Mouse (Mus musculus) MEL (cell line): Measurements from ENCODE around the gene Zfp764. TPM values are rescaled to one million over a fixed set of nuclear protein-coding genes. Genes with fewer than 3 reads are reported as not detected.

Experiments
- DNase-seq: peaks from one replicate; pipeline ENCODE4 v3.0.0; 2011; ENCODE audit warnings: low read depth, low spot score
- H3K27ac ChIP-seq: 2 replicates; pipeline ENCODE4 v1.5.1; 2012; ENCODE audit warnings: low read depth, mild to moderate bottlenecking, control low read depth, low read length, moderate library complexity; ENCODE audit not compliant: control insufficient read depth
- H3K27me3 ChIP-seq, 2 experiments: fragments of 150-350 bp in 1 of 2; sonication (generic) in 1 of 2; 2 replicates each; pipeline ENCODE4 v1.6.1; 2012; ENCODE audit warnings: low read length in 2 of 2, mild to moderate bottlenecking in 2 of 2, improper control_type of control experiment in 1 of 2, moderate library complexity in 1 of 2; ENCODE audit not compliant: insufficient read depth in 2 of 2, control insufficient read depth in 1 of 2
- H3K36me3 ChIP-seq, 2 experiments: 2 replicates each; pipeline ENCODE4 v1.6.1; 2012 to 2014; ENCODE audit warnings: low read length in 2 of 2, improper control_type of control experiment in 1 of 2, inconsistent platforms in 1 of 2, mild to moderate bottlenecking in 1 of 2; ENCODE audit not compliant: insufficient read depth in 2 of 2, control insufficient read depth in 1 of 2
- H3K4me1 ChIP-seq, 2 experiments: fragments of 150-350 bp in 1 of 2; sonication (generic) in 1 of 2; 2 replicates each; pipeline ENCODE4 v1.6.1; 2012; ENCODE audit warnings: low read length in 2 of 2, improper control_type of control experiment in 1 of 2, mild to moderate bottlenecking in 1 of 2; ENCODE audit not compliant: insufficient read depth in 2 of 2, control insufficient read depth in 1 of 2
- H3K4me3 ChIP-seq, 2 experiments: fragments of 150-350 bp in 1 of 2; sonication (generic) in 1 of 2; 2 replicates each; pipeline ENCODE4 v1.5.1; 2012; ENCODE audit warnings: low read depth in 2 of 2, low read length in 2 of 2, mild to moderate bottlenecking in 2 of 2, moderate library complexity in 2 of 2, control low read depth in 1 of 2, improper control_type of control experiment in 1 of 2; ENCODE audit not compliant: control insufficient read depth in 1 of 2, insufficient read depth in 1 of 2
- H3K79me2 ChIP-seq: 2 replicates; pipeline ENCODE4 v1.6.1; 2012; ENCODE audit warnings: mild to moderate bottlenecking, low read length, moderate library complexity; ENCODE audit not compliant: control insufficient read depth, poor library complexity, insufficient read depth
- H3K9ac ChIP-seq: 2 replicates; pipeline ENCODE4 v1.6.1; 2012; ENCODE audit warnings: low read depth, mild to moderate bottlenecking, control low read depth, low read length, moderate library complexity; ENCODE audit not compliant: control insufficient read depth, poor library complexity, severe bottlenecking
- H3K9me3 ChIP-seq: fragments of 150-350 bp; sonication (generic); replicated peaks from 2 replicates; pipeline ENCODE4 v1.6.1; 2012; ENCODE audit warnings: mild to moderate bottlenecking, low read length, improper control_type of control experiment, moderate library complexity; ENCODE audit not compliant: insufficient read depth
- CHD1 ChIP-seq: IDR thresholded peaks from 2 replicates; pipeline ENCODE4 v1.6.1; 2012; ENCODE audit warnings: low read depth, mild to moderate bottlenecking, inconsistent platforms, low read length, improper control_type of control experiment
- CHD2 ChIP-seq: IDR thresholded peaks from 2 replicates; pipeline ENCODE4 v1.6.1; 2011; ENCODE audit warnings: low read length, improper control_type of control experiment
- E2F4 ChIP-seq: IDR thresholded peaks from 2 replicates; pipeline ENCODE4 v1.6.1; 2011; ENCODE audit warnings: low read depth, low read length, improper control_type of control experiment, borderline replicate concordance
- EP300 ChIP-seq, 2 experiments: IDR thresholded peaks; 2 replicates each; pipeline ENCODE4 v1.6.1; 2011; ENCODE audit warnings: improper control_type of control experiment in 2 of 2, low read length in 2 of 2, low read depth in 1 of 2, mild to moderate bottlenecking in 1 of 2
- GABPA ChIP-seq: IDR thresholded peaks from 2 replicates; pipeline ENCODE4 v1.6.1; 2012; ENCODE audit warnings: low read depth, mild to moderate bottlenecking, inconsistent platforms, low read length, improper control_type of control experiment, moderate library complexity
- GATA1 ChIP-seq: IDR thresholded peaks from 2 replicates; pipeline ENCODE4 v1.6.1; 2011; ENCODE audit warnings: low read depth, low read length, improper control_type of control experiment
- HCFC1 ChIP-seq: IDR thresholded peaks from 2 replicates; pipeline ENCODE4 v1.6.1; 2012; ENCODE audit warnings: low read depth, mild to moderate bottlenecking, inconsistent platforms, low read length, improper control_type of control experiment, moderate library complexity
- JUND ChIP-seq: IDR thresholded peaks from 2 replicates; pipeline ENCODE4 v1.6.1; 2011; ENCODE audit warnings: low read depth, mild to moderate bottlenecking, improper control_type of control experiment, low read length
- KAT2A ChIP-seq: conservative IDR thresholded peaks from 2 replicates; pipeline ENCODE4 v1.6.1; 2012; ENCODE audit warnings: low read depth, low read length, improper control_type of control experiment, inconsistent platforms
- MAFK ChIP-seq: IDR thresholded peaks from 2 replicates; pipeline ENCODE4 v1.6.1; 2011; ENCODE audit warnings: low read depth, mild to moderate bottlenecking, low read length, improper control_type of control experiment, borderline replicate concordance
- MAX ChIP-seq: IDR thresholded peaks from 2 replicates; pipeline ENCODE4 v1.6.1; 2011; ENCODE audit warnings: low read length, improper control_type of control experiment
- MAZ ChIP-seq: IDR thresholded peaks from 2 replicates; pipeline ENCODE4 v1.6.1; 2012; ENCODE audit warnings: low read depth, mild to moderate bottlenecking, inconsistent platforms, low read length, improper control_type of control experiment
- MYB ChIP-seq: IDR thresholded peaks from 2 replicates; pipeline ENCODE4 v1.6.1; 2011; ENCODE audit warnings: mild to moderate bottlenecking, low read depth, low read length, improper control_type of control experiment
- MYC ChIP-seq: IDR thresholded peaks from 2 replicates; pipeline ENCODE4 v1.6.1; 2011; ENCODE audit warnings: low read depth, mild to moderate bottlenecking, low read length, improper control_type of control experiment, moderate library complexity
- NRF1 ChIP-seq: IDR thresholded peaks from 2 replicates; pipeline ENCODE4 v1.6.1; 2014; ENCODE audit warnings: low read depth, mild to moderate bottlenecking, inconsistent platforms, low read length, improper control_type of control experiment, moderate library complexity; ENCODE audit not compliant: poor library complexity, insufficient read depth, severe bottlenecking
- POLR2A ChIP-seq, 2 experiments: IDR thresholded peaks; 2 replicates each; pipeline ENCODE4 v1.6.1; 2011 to 2012; ENCODE audit warnings: low read length in 2 of 2, mild to moderate bottlenecking in 2 of 2, control low read depth in 1 of 2, improper control_type of control experiment in 1 of 2, low read depth in 1 of 2, moderate library complexity in 1 of 2; ENCODE audit not compliant: control insufficient read depth in 1 of 2, insufficient read depth in 1 of 2, poor library complexity in 1 of 2
- POLR2AphosphoS2 ChIP-seq: IDR thresholded peaks from 2 replicates; pipeline ENCODE4 v1.6.1; 2011; ENCODE audit warnings: low read length, improper control_type of control experiment
- RAD21 ChIP-seq: IDR thresholded peaks from 2 replicates; pipeline ENCODE4 v1.6.1; 2011; ENCODE audit warnings: mild to moderate bottlenecking, low read depth, low read length, improper control_type of control experiment
- RCOR1 ChIP-seq: IDR thresholded peaks from 2 replicates; pipeline ENCODE4 v1.6.1; 2012; ENCODE audit warnings: low read depth, mild to moderate bottlenecking, inconsistent platforms, low read length, improper control_type of control experiment
- SIN3A ChIP-seq: IDR thresholded peaks from 2 replicates; pipeline ENCODE4 v1.6.1; 2012; ENCODE audit warnings: low read length, improper control_type of control experiment, inconsistent platforms
- SMC3 ChIP-seq: IDR thresholded peaks from 2 replicates; pipeline ENCODE4 v1.6.1; 2011; ENCODE audit warnings: low read depth, low read length, improper control_type of control experiment
- TAL1 ChIP-seq: IDR thresholded peaks from 2 replicates; pipeline ENCODE4 v1.6.1; 2012; ENCODE audit warnings: mild to moderate bottlenecking, inconsistent platforms, low read length, moderate library complexity, mixed read lengths
- USF1 ChIP-seq: IDR thresholded peaks from 2 replicates; pipeline ENCODE4 v1.6.1; 2014; ENCODE audit warnings: low read depth, mild to moderate bottlenecking, inconsistent platforms, low read length, improper control_type of control experiment, moderate library complexity
- USF2 ChIP-seq, 2 experiments: IDR thresholded peaks; 2 replicates each; pipeline ENCODE4 v1.6.1; 2011 to 2012; ENCODE audit warnings: improper control_type of control experiment in 2 of 2, low read length in 2 of 2, borderline replicate concordance in 1 of 2, inconsistent platforms in 1 of 2, low read depth in 1 of 2, mild to moderate bottlenecking in 1 of 2; ENCODE audit not compliant: insufficient read depth in 1 of 2
- ZC3H11A ChIP-seq: IDR thresholded peaks from 2 replicates; pipeline ENCODE4 v1.6.1; 2012; ENCODE audit warnings: low read depth, mild to moderate bottlenecking, inconsistent platforms, low read length, improper control_type of control experiment
- ZKSCAN1 ChIP-seq: IDR thresholded peaks from 2 replicates; pipeline ENCODE4 v1.6.1; 2012; ENCODE audit warnings: low read depth, mild to moderate bottlenecking, inconsistent platforms, low read length, improper control_type of control experiment, moderate library complexity
- ZMIZ1 ChIP-seq: IDR thresholded peaks from 2 replicates; pipeline ENCODE4 v1.6.1; 2012; ENCODE audit warnings: low read depth, mild to moderate bottlenecking, inconsistent platforms, low read length, improper control_type of control experiment, moderate library complexity
- ZNF384 ChIP-seq: IDR thresholded peaks from 2 replicates; pipeline ENCODE4 v1.6.1; 2012; ENCODE audit warnings: low read depth, mild to moderate bottlenecking, inconsistent platforms, low read length, improper control_type of control experiment
- polyA plus RNA-seq, 2 experiments: library from polyadenylated mRNA; stranded (reverse) in 1 of 2; unstranded in 1 of 2; fragments of >175 nt in 1 of 2; fragments of >200 nt in 1 of 2; gene quantifications; 2 replicates each; pipeline versions ENCODE4 v1.2.1 to v1.2.4; 2012; ENCODE audit warnings: low replicate concordance in 2 of 2, low read depth in 1 of 2; ENCODE audit not compliant: insufficient read length in 2 of 2, insufficient read depth in 1 of 2, missing spikeins in 1 of 2
- total RNA-seq: library from RNA; depleted of rRNA; stranded (reverse); fragments of 300-350 nt; gene quantifications from 2 replicates; pipeline ENCODE4 v1.2.3, GENCODE M21; 2012

The Zfp764 gene
- total and polyA plus RNA-seq, 3 experiments, result 3.1 to 4.1 TPM; not detected in 1

DNA sequence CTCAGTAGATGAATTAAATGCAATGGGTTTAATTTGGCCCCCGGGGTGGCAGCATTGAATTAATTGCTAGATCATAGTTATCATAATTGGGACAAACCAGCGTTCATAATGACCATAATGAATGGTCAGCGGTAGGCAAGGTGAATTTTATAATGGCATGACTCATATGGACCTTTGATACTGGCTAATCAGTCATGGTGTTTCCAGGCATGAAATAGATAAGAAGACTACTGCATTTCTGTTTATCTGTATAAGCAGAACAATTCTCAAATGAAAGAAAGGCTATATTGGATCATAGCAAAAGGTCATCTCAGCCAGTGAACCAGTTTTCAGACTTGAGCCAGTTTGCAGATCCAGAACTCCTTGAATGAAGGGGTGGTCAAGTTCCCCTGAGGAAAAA, 6.3 kb downstream of the Zfp764 start (continued):
- no peak for TF ChIP-seq E2F4
- TF ChIP-seq RCOR1, result 0 out of 2 replicates have a peak, but pooled peaks have one; percentile 22
- no peak for TF ChIP-seq KAT2A
- TF ChIP-seq GABPA, result no peak
- TF ChIP-seq EP300 (IDR thresholded peaks at IDR 0.05; ENCODE audit: low read depth in 1 of 2, low read length in 2 of 2), result peak; percentile 68 to 86
- TF ChIP-seq JUND, result no peak
- no peak for TF ChIP-seq USF1
- no peak for TF ChIP-seq POLR2A (IDR thresholded peaks at IDR 0.05; ENCODE audit: control insufficient read depth in 1 of 2, insufficient read depth in 1 of 2, low read depth in 1 of 2, low read length in 2 of 2, poor library complexity in 1 of 2)
- no peak for TF ChIP-seq MAZ

DNA sequence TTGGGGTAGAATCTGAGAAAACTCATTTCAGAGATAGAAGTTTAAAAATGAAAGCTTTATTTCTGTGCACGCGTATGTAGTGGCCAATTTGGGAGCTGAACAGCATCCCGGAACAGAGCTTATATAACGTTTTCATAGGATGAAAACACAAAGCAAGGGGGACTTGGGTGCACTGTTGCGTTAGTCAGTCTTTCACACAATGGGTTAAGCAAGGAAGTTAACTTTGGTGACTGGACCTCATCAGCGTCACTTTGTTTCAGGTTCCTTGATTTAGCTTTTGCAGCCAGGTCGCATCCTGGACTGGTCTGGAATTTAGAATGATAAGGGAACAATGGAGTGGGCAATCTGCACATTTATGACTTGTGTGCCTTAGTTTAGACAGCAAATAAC, 12.7 kb downstream of the Zfp764 start:
- TF ChIP-seq CHD2 (no peak), JUND (no peak), MAX (peak; percentile 14; the same call in 1 of the 2 replicates), CHD1 (peak; percentile 94), MYC (peak; percentile 36; the same call in 1 of the 2 replicates), E2F4 (0 out of 2 replicates have a peak, but pooled peaks have one; percentile 38)

DNA sequence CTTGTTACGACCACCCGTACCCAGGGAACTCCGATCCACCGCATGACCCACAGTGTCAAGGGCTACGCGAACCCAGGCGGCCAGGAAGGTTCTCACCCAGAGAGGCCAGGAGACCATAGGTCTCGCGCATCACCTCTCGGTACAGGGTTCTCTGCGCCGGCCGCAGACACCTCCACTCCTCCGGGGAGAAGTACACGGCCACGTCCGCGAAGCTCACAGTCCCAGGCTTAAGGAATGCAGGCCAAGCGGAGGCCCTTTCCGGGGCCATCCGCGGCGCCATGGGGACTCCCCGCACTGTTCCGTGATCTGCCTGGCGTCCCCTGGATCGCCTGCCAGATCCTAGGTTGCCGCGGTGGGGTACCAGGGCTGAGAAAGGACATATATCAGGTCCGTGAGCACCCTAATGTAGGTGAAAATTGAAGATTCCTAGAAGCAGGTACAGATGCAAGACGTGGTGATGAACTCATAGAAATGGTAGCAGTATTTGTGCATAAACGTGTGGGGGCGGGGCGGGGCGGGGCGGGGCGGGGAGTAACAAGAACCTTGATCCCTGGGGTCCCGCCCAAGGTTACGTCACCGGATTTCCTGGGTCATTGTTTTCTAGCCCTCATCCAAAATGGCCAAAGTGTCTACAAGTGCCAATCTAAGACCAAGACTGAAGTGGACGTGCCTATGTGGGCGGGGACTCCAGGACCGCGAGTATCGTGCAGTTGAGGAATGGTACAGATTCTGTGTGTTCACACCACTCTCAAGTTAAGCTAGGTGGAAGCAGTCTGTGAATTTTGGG, 13.3 kb downstream of the Zfp764 start, which contains the start of gene E430018J23Rik:
Gene E430018J23Rik, minus strand, starts transcription at position 473 of the 787 bp plus-strand sequence.
- peak within 1 kb of the TSS; percentile 66 for H3K27ac ChIP-seq
- peak; percentile 98 for DNase-seq
- peaks cover 3% of the 10 kb centered on the region; the same call in 1 of the 2 replicates for H3K79me2 ChIP-seq
- peak within 1 kb of the TSS; percentile 80 to 99 for H3K4me3 ChIP-seq
- H3K9ac ChIP-seq, result peak within 1 kb of the TSS; percentile 82
- peaks cover 0 to 8% of the 10 kb centered on the region in 2 experiments; a peak in 2 of 4 replicates for H3K36me3 ChIP-seq
- H3K4me1 ChIP-seq, result peaks cover 5 to 18% of the 10 kb centered on the region in 2 experiments; a peak in 3 of 4 replicates
- no peaks in the 10 kb centered on the region for H3K27me3 ChIP-seq
- H3K9me3 ChIP-seq, result no peaks in the 10 kb centered on the region
- TF ChIP-seq SIN3A, result peak; percentile 88
- no peak for TF ChIP-seq MAZ
- TF ChIP-seq RAD21, result no peak
- no peak for TF ChIP-seq GATA1
- peak; percentile 86 for TF ChIP-seq POLR2AphosphoS2
- TF ChIP-seq HCFC1, result peak; percentile 94
- TF ChIP-seq ZKSCAN1, result no peak
- no peak for TF ChIP-seq ZNF384
- peak; percentile 57; the same call in 1 of the 2 replicates for TF ChIP-seq ZMIZ1
- TF ChIP-seq RCOR1, result no peak
- TF ChIP-seq ZC3H11A, result no peak
- no peak for TF ChIP-seq TAL1
- TF ChIP-seq USF2 (IDR thresholded peaks at IDR 0.05; ENCODE audit: borderline replicate concordance in 1 of 2, insufficient read depth in 1 of 2, low read depth in 1 of 2, low read length in 2 of 2), result no peak
- no peak for TF ChIP-seq MYB
- no peak for TF ChIP-seq GABPA
- no peak for TF ChIP-seq USF1
- TF ChIP-seq NRF1, result no peak
- no peak for TF ChIP-seq MAFK
- TF ChIP-seq E2F4, result no peak
- TF ChIP-seq SMC3, result no peak

More for the DNA sequence above, 12.7 kb downstream of the Zfp764 start:
- peaks cover 5 to 18% of the 10 kb centered on the region in 2 experiments; a peak in 3 of 4 replicates for H3K4me1 ChIP-seq
- H3K9ac ChIP-seq, result peak overlapping the region; percentile 65
- H3K4me3 ChIP-seq, result peak overlapping the region; percentile 75 to 99
- H3K79me2 ChIP-seq, result peaks cover 3% of the 10 kb centered on the region; the same call in 1 of the 2 replicates
- peak overlapping the region; percentile 48 for H3K27ac ChIP-seq
- no peak for DNase-seq
- no peaks in the 10 kb centered on the region for H3K27me3 ChIP-seq
- H3K36me3 ChIP-seq, result peaks cover 0 to 8% of the 10 kb centered on the region in 2 experiments; a peak in 2 of 4 replicates
- H3K9me3 ChIP-seq, result no peaks in the 10 kb centered on the region
